Mouse (Mus musculus): ENCODE measurements at regions not wholly inside any gene's neighbourhood (a gene's known extent, or its start where the extent isn't known, plus 50 kb on each side); places are given as distances from the start of the nearest gene placed in this dataset.

DNA sequence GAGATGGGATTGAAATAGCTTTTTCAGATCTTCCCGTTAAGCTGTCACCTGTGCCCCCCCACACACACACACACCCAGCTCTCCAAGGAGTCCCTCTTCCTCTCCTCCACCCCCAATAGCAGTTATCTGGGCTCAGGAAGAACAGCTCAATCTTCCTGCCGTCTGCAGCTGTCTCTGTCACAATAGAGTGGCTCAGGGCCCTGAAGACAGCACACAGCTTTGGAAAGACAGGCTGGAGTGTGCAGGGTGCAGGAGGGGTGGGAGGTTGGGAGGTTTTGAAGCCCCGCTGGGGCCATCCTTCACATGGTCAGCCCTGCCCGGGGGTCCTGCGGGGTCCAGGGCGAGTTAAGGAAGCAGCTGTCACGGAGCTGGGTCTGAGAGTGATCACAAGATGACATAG is 149.6 kb upstream of the Sdk2 start:
- DNase-seq (ENCODE audit: low spot score): peak; percentile 28

- peak; percentile 35 for DNase-seq (ENCODE audit: low spot score)
Measured at GRCm38 (mm10) chr11:114215256-114215655, 148.4 kb upstream of the Sdk2 start.

DNA sequence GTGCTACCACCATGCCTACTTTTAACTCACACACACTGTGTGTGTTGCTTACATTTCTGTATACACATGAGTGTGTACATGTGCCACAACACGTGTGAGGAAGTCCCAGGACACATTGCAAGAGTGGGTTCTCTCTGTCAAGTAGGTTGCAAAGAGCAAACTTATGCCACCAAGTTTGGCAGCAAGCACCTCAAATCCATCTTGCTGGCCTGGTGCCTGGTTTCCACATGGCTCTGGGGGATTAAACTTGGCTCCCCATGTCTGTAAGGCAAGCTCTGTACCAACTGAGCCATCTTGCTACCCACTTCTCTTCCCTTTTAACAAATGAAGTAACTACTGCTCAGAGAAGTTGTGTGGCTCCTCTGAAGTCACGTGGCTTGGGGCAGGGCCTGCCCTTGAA is 145.3 kb upstream of the Sdk2 start:
- DNase-seq (ENCODE audit: low spot score): no peak

- DNase-seq (ENCODE audit: low spot score): peak; percentile 66
Measured at GRCm38 (mm10) chr11:114205192-114205591, 138.3 kb upstream of the Sdk2 start.

GRCm38 (mm10) chr11:114203416-114203815 is 136.6 kb upstream of the Sdk2 start:
- DNase-seq (ENCODE audit: low spot score): no peak

DNA sequence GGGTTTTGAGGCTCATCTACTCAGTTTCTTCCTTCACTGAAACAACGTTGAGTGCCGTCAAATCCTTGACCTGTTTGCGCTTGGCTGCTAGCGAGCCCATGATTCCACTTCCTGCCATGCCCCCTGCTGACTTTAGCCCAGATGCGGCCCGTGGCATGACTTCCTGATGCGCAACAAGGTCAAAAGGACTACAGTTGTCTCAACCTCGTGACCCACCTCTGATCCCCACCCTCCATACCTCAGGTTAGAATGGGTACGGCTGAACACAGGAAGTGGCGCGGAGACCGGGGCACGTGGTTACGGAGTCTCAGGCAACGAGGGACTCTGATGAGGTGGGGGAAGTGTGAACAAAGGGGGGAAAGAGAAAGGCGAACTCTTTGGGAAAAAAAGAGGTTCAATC is 135.6 kb upstream of the Sdk2 start:
- no peak for DNase-seq (ENCODE audit: low spot score)

- no peak for DNase-seq (ENCODE audit: low spot score)
Measured at GRCm38 (mm10) chr11:114199081-114199586, 132.3 kb upstream of the Sdk2 start.

- peak; percentile 61 for DNase-seq (ENCODE audit: low spot score)
Measured at GRCm38 (mm10) chr11:114198317-114199032, 131.6 kb upstream of the Sdk2 start.

- DNase-seq (ENCODE audit: low spot score): no peak
Measured at GRCm38 (mm10) chr11:114195291-114195690, 128.4 kb upstream of the Sdk2 start.

- peak; percentile 46 for DNase-seq (ENCODE audit: low spot score)
Measured at GRCm38 (mm10) chr11:114194055-114194706, 127.3 kb upstream of the Sdk2 start.

GRCm38 (mm10) chr11:114193018-114193417 is 126.2 kb upstream of the Sdk2 start:
- DNase-seq (ENCODE audit: low spot score): no peak

DNA sequence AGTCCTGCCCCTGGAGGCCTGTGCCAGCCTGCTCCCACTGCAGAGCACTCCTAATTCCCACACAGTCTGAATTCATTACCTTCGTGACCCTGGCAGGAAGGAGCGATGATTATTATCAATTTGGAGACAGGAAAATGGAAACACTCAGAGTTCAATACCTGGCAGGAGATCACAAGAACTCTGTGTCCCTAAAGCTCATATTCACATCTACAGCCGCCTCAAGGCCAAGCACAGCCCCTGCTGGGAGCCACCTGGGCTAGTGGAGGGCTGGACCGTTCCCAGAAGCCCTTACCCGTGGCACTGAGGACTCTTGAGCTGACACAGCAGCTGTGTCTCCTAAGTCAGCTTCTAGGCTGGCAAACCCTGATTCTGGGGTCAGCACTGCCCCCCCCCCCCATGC is 124.8 kb upstream of the Sdk2 start:
- DNase-seq (ENCODE audit: low spot score): no peak

GRCm38 (mm10) chr11:114184970-114185882 is 118.4 kb upstream of the Sdk2 start:
- peak; percentile 82 for DNase-seq (ENCODE audit: low spot score)

- DNase-seq (ENCODE audit: low spot score): peak; percentile 36
Measured at GRCm38 (mm10) chr11:114184431-114184830, 117.6 kb upstream of the Sdk2 start.

DNA sequence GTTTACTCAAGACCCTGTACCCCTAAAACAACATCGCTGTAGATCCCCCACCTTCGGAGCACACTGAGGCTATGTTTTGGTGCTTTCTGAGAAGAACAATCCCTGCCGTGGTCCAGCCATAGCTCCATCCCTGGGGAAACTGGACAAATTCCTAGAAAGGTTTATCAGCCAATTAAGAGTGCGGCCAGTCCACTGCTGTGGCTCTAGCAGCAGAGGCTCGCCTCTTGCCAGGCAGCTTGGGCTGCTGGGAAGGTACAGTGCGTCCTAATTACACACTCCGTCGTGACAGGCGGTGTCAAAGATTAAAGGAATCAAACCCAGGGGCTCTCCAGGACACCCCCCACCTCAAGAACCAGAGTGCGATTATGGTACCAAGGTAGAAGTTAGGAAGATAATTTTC is 116.4 kb upstream of the Sdk2 start:
- no peak for DNase-seq (ENCODE audit: low spot score)

DNA sequence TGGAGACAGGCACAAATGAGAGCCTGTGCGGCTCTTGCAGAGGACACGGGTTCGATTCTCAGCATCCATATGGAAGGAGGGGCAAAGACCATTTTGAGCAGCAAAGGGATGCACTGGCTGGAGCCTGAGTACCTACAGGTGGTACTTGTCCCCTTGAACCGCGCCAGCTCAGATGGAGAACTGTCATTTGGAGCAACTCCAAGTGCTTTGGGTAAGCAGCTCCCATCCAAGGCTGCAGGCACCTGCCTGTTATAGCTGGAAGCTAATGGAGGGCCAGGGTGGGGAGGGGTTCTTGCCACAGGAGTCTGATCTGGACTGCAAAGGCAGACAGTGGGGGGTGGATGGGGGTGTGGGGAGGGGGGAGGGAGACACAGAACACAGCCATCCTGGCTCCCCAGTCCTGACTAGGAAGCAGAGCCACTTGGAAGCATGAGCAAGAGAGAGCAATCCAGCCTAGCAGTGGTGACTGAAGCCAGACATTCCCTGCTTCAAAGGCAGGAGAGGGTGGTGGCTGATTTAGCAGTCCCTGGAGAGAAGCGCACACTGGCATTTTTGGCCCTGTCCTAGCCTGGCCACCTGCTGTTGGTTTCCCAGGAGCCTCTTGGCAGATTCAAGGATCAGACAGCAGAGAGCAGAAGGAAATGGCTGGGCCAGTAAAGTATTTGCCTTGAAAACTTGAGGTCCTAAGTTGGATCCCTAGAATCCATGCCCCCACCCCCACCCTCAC is 112.1 kb upstream of the Sdk2 start:
- DNase-seq (ENCODE audit: low spot score): no peak

DNA sequence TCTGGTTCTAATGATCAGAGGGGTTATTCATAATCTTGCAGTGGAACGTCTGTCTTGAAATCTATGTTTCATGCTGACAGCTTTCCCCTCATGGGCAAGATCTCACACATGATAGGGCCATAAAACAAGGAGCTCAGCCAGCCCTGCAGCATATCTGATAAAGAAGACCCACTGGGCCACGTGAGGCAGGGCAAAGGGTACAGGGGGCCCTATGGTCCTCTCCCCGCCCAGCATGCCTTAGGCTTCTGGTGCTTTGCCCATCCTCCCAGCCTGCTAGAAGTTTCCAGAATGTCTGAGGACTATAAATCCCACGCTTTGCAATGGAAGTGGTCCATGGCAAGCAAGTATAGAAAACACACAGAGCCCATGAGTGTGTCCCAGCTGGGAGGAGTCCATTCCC is 110.9 kb upstream of the Sdk2 start:
- DNase-seq (ENCODE audit: low spot score): no peak

- DNase-seq (ENCODE audit: low spot score): no peak
Measured at GRCm38 (mm10) chr11:114177281-114177680, 110.4 kb upstream of the Sdk2 start.

- DNase-seq (ENCODE audit: low spot score): no peak
Measured at GRCm38 (mm10) chr11:114176671-114177212, 109.9 kb upstream of the Sdk2 start.

DNA sequence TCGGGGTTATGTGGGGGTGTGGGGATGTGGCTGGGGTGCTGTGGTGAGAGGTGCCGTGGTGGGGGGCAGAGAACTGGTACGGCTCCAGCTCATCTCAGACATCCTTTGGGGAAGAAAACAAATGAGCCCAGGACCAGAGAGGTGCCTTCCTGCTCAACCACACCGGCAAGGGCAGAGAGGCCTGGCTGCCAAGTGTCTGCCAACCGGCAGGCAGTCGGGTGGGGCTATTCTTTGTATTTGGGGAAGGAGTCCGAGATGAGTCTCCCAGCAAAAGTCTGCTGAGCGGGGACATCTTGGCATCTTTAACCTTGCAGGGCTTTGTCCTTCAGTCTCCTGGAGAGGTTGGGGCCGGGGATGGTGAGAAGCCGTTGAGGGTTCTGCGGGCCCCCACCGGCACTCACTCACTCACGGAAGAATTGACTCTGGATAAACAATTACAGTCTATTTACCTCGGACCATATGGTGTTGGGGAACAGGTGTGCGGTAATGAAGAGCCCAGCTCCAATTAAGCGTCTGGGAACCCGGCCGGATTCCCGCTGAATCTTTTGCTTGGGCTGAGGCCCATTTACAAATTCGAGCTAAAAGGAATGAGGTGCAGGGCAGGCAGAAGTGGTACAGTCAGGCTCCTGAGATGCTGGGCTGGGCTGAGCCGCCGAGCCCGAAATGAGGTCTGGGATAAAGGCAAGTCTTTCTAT is 108.7 kb upstream of the Sdk2 start:
- no peak for DNase-seq (ENCODE audit: low spot score)

- DNase-seq (ENCODE audit: low spot score): no peak
Measured at GRCm38 (mm10) chr11:114174871-114175270, 108.0 kb upstream of the Sdk2 start.

Measured in embryo, embryonic 10 days (tissue).